Mouse (Mus musculus) liver, embryonic 15.5 days (tissue): Measurements from ENCODE around the gene Sugct. TPM values are rescaled to one million over a fixed set of nuclear protein-coding genes. Genes with fewer than 3 reads are reported as not detected.
A peak's percentile ranks its signal among the peaks of the same experiment; 100 is the strongest.

Source experiments
- ATAC-seq: fragments of 200-750 bp; cut with Nextera tagmentation; 2 replicates; pipeline ENCODE4 v1.8.0; 2017; ENCODE audit warnings: moderate number of reproducible peaks, mild to moderate bottlenecking, moderate library complexity; ENCODE audit not compliant: insufficient read depth
- H3K27ac ChIP-seq: fragments of 300-500 bp; sonication (generic); replicated peaks from 2 replicates; pipeline ENCODE4 v1.5.1; 2015; ENCODE audit warnings: mild to moderate bottlenecking, inconsistent platforms
- H3K27me3 ChIP-seq: fragments of 300-500 bp; sonication (generic); 2 replicates; pipeline ENCODE4 v1.6.1; 2015; ENCODE audit warnings: mild to moderate bottlenecking, inconsistent platforms
- H3K36me3 ChIP-seq: fragments of 300-500 bp; sonication (generic); replicated peaks from 2 replicates; pipeline ENCODE4 v1.6.1; 2015; ENCODE audit warnings: moderate library complexity, mild to moderate bottlenecking, inconsistent platforms
- H3K4me1 ChIP-seq: fragments of 300-500 bp; sonication (generic); replicated peaks from 2 replicates; pipeline ENCODE4 v1.6.1; 2015; ENCODE audit warnings: inconsistent platforms
- H3K4me2 ChIP-seq: fragments of 300-500 bp; sonication (generic); 2 replicates; pipeline ENCODE4 v1.6.1; 2015; ENCODE audit warnings: moderate library complexity, mild to moderate bottlenecking, inconsistent platforms
- H3K4me3 ChIP-seq: fragments of 300-500 bp; sonication (generic); replicated peaks from 2 replicates; pipeline ENCODE4 v1.5.1; 2015; ENCODE audit warnings: mild to moderate bottlenecking, inconsistent platforms
- H3K9ac ChIP-seq: fragments of 300-500 bp; sonication (generic); 2 replicates; pipeline ENCODE4 v1.6.1; 2015; ENCODE audit warnings: moderate library complexity, mild to moderate bottlenecking, inconsistent platforms
- H3K9me3 ChIP-seq: fragments of 300-500 bp; sonication (generic); replicated peaks from 2 replicates; pipeline ENCODE4 v1.6.1; 2016; ENCODE audit warnings: inconsistent platforms
- WGBS: fragments of 180-500 bp; shearing (Covaris S2); methylation state at CpG from one replicate; pipeline ENCODE4 v1.1.7; 2015; ENCODE audit warnings: mixed read lengths; ENCODE audit not compliant: insufficient replicate concordance; 5-methylcytosine and 5-hydroxymethylcytosine counted together
- polyA plus RNA-seq: library from polyadenylated mRNA; unstranded; fragments of >200 nt; fragmentation: Nextera tagmentation; extraction: Ambion mirVana; gene quantifications from 2 replicates; pipeline ENCODE4 v1.2.1, GENCODE M21; 2015

The Sugct gene
- polyA plus RNA-seq: 4.7 and 5.2 TPM in 2 replicates

GRCm38 (mm10) chr13:17694911-17695699 lies at the start of gene Sugct, which contains the start of gene Mplkip:
Sugct (minus strand) TSS chr13:17695553.
Mplkip (plus strand) TSS chr13:17695192.
- H3K4me3 ChIP-seq: peak within 1 kb of the TSS; percentile 85
- peak within 1 kb of the TSS; percentile 90 for H3K4me2 ChIP-seq
- no peaks in the 10 kb centered on the region for H3K9me3 ChIP-seq
- peak within 1 kb of the TSS; percentile 90 for H3K9ac ChIP-seq
- under 1% methylated on average over 66 of the region's 66 CpGs for WGBS
- ATAC-seq: peak; percentile 98
- peaks cover 4% of the 10 kb centered on the region; the same call in 1 of the 2 replicates for H3K36me3 ChIP-seq
- H3K27ac ChIP-seq: peak within 1 kb of the TSS; percentile 94
- peaks cover 16% of the 10 kb centered on the region for H3K4me1 ChIP-seq
- H3K27me3 ChIP-seq: no peaks in the 10 kb centered on the region

GRCm38 (mm10) chr13:17728798-17729197 lies 33.4 kb upstream of the Sugct start:
- no peak overlapping the region for H3K4me2 ChIP-seq

GRCm38 (mm10) chr13:17727922-17728321 lies 32.6 kb upstream of the Sugct start:
- Histone ChIP-seq H3K9me3 (no peaks in the 10 kb centered on the region), H3K27ac (no peak overlapping the region), H3K9ac (no peak overlapping the region), H3K4me3 (no peak overlapping the region), H3K4me1 (no peaks in the 10 kb centered on the region), H3K4me2 (no peak overlapping the region), H3K27me3 (no peaks in the 10 kb centered on the region), H3K36me3 (peaks cover 18% of the 10 kb centered on the region)
- ATAC-seq: no peak
- WGBS: 76% methylated on average over 4 of the region's 4 CpGs

More at GRCm38 (mm10) chr13:17728798-17729197, 33.4 kb upstream of the Sugct start:
- no peaks in the 10 kb centered on the region for H3K4me1 ChIP-seq
- no peak for ATAC-seq
- H3K4me3 ChIP-seq: no peak overlapping the region
- no peaks in the 10 kb centered on the region for H3K27me3 ChIP-seq
- no peak overlapping the region for H3K9ac ChIP-seq
- WGBS: 73% methylated on average over 3 of the region's 3 CpGs
- peaks cover 18% of the 10 kb centered on the region for H3K36me3 ChIP-seq
- no peaks in the 10 kb centered on the region for H3K9me3 ChIP-seq
- no peak overlapping the region for H3K27ac ChIP-seq

- Histone ChIP-seq H3K9ac (no peak overlapping the region), H3K4me1 (no peaks in the 10 kb centered on the region), H3K27me3 (no peaks in the 10 kb centered on the region), H3K4me2 (no peak overlapping the region), H3K9me3 (no peaks in the 10 kb centered on the region), H3K27ac (no peak overlapping the region), H3K4me3 (no peak overlapping the region), H3K36me3 (peaks cover 35% of the 10 kb centered on the region)
- ATAC-seq: no peak
- WGBS: 48% methylated on average over 1 of the region's 1 CpGs
Measured at GRCm38 (mm10) chr13:17717357-17717756, 22.0 kb upstream of the Sugct start.

GRCm38 (mm10) chr13:17708784-17709311 lies 13.5 kb upstream of the Sugct start:
- 68% methylated on average over 5 of the region's 5 CpGs for whole genome bisulfite sequencing
- ATAC-seq: no peak
- no peak overlapping the region for H3K4me3 ChIP-seq

GRCm38 (mm10) chr13:17705188-17705826 lies 10.0 kb upstream of the Sugct start:
- WGBS: 78% methylated on average over 6 of the region's 6 CpGs
- Histone ChIP-seq H3K36me3 (peaks cover 9% of the 10 kb centered on the region; the same call in 1 of the 2 replicates), H3K4me2 (no peak overlapping the region), H3K4me1 (peaks cover 7% of the 10 kb centered on the region; the same call in 1 of the 2 replicates), H3K27ac (no peak overlapping the region), H3K4me3 (no peak overlapping the region), H3K9me3 (no peaks in the 10 kb centered on the region), H3K27me3 (no peaks in the 10 kb centered on the region), H3K9ac (no peak overlapping the region)
- no peak for ATAC-seq

More at GRCm38 (mm10) chr13:17708784-17709311, 13.5 kb upstream of the Sugct start:
- Histone ChIP-seq H3K27ac (no peak overlapping the region), H3K27me3 (no peaks in the 10 kb centered on the region), H3K4me1 (peaks cover 5% of the 10 kb centered on the region; the same call in 1 of the 2 replicates), H3K4me2 (no peak overlapping the region), H3K36me3 (0 out of 2 replicates have a peak, but pooled peaks cover 2% of the 10 kb centered on the region), H3K9ac (no peak overlapping the region), H3K9me3 (no peaks in the 10 kb centered on the region)

GRCm38 (mm10) chr13:17702311-17702710 lies 7.0 kb upstream of the Sugct start:
- H3K4me3 ChIP-seq: no peak overlapping the region
- H3K27me3 ChIP-seq: no peaks in the 10 kb centered on the region
- no peak overlapping the region for H3K27ac ChIP-seq

GRCm38 (mm10) chr13:17701322-17701721 lies 6.0 kb upstream of the Sugct start:
- no peak overlapping the region for H3K27ac ChIP-seq
- ATAC-seq: no peak
- no peak overlapping the region for H3K4me2 ChIP-seq
- H3K36me3 ChIP-seq: peaks cover 13% of the 10 kb centered on the region; the same call in 1 of the 2 replicates
- peaks cover 10% of the 10 kb centered on the region for H3K4me1 ChIP-seq
- no peaks in the 10 kb centered on the region for H3K9me3 ChIP-seq
- H3K4me3 ChIP-seq: no peak overlapping the region
- no peaks in the 10 kb centered on the region for H3K27me3 ChIP-seq
- H3K9ac ChIP-seq: no peak overlapping the region

More at GRCm38 (mm10) chr13:17702311-17702710, 7.0 kb upstream of the Sugct start:
- H3K36me3 ChIP-seq: peaks cover 13% of the 10 kb centered on the region; the same call in 1 of the 2 replicates
- H3K4me2 ChIP-seq: no peak overlapping the region
- no peak for ATAC-seq
- peaks cover 6% of the 10 kb centered on the region for H3K4me1 ChIP-seq
- no peaks in the 10 kb centered on the region for H3K9me3 ChIP-seq
- no peak overlapping the region for H3K9ac ChIP-seq

GRCm38 (mm10) chr13:17700090-17700715 lies 4.8 kb upstream of the Sugct start:
- Histone ChIP-seq H3K27ac (no peak overlapping the region), H3K4me2 (no peak overlapping the region), H3K9ac (no peak overlapping the region), H3K9me3 (no peaks in the 10 kb centered on the region), H3K4me1 (peaks cover 10% of the 10 kb centered on the region), H3K36me3 (peaks cover 13% of the 10 kb centered on the region; the same call in 1 of the 2 replicates), H3K4me3 (no peak overlapping the region), H3K27me3 (no peaks in the 10 kb centered on the region)
- WGBS: 64% methylated on average over 3 of the region's 3 CpGs
- ATAC-seq: no peak

GRCm38 (mm10) chr13:17695898-17696580 lies 686 bp upstream of the Sugct start:
- no peak for ATAC-seq
- H3K9me3 ChIP-seq: no peaks in the 10 kb centered on the region
- no peaks in the 10 kb centered on the region for H3K27me3 ChIP-seq
- H3K27ac ChIP-seq: peak overlapping the region; percentile 94
- H3K9ac ChIP-seq: peak overlapping the region; percentile 90
- H3K4me3 ChIP-seq: peak overlapping the region; percentile 85
- H3K4me1 ChIP-seq: peaks cover 16% of the 10 kb centered on the region
- H3K36me3 ChIP-seq: peaks cover 4% of the 10 kb centered on the region; the same call in 1 of the 2 replicates
- H3K4me2 ChIP-seq: peak overlapping the region; percentile 90
- WGBS: 1% methylated on average over 7 of the region's 7 CpGs
